Mouse (Mus musculus) olfactory bulb, adult 2 months (tissue): ENCODE measurements around the gene Lrrc63.

Experiments
- CTCF ChIP-seq: fragments of 200-500 bp; IDR thresholded peaks from 2 replicates; pipeline ENCODE4 v1.5.1; 2012; ENCODE audit warnings: low read depth, mild to moderate bottlenecking, low read length, moderate library complexity; ENCODE audit not compliant: insufficient read depth
- POLR2A ChIP-seq: fragments of 200-500 bp; IDR thresholded peaks from 2 replicates; pipeline ENCODE4 v1.6.1; 2012; ENCODE audit warnings: mild to moderate bottlenecking, low read depth, low read length, moderate library complexity; ENCODE audit not compliant: insufficient read depth

DNA sequence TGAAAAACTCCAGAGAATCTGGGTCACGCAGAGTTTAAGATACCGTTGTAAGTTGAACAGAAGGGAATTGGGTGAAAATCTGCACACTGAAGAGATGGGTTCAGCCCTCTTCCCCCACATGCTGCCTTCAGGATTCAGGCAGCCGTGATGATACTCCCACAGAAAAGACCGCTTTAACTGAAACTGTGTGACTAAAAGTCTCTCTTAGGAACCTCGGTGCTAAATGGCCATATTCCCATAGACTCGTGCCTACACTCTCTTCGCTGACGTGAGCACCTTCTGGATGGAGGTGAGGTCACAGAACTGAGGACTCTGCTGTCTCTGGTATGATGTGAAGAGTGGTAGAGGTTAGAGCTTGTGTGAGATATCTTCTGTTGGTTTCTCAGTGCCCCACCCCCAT is 66.7 kb downstream of the Lrrc63 start:
- TF ChIP-seq POLR2A (no peak), CTCF (no peak)
